Mouse (Mus musculus) CD8-positive naive resting alpha-beta T cell, adult 57 days (primary cell): ENCODE data around the gene Vmn2r124. TPM values are rescaled to one million over a fixed set of nuclear protein-coding genes. Genes with fewer than 3 reads are reported as not detected.

Source experiments
- total RNA-seq: library from RNA; stranded (reverse); gene quantifications from one replicate; pipeline ENCODE4 v1.2.4, GENCODE M21; 2023

Gene Vmn2r124
- not detected for total RNA-seq

GRCm38 (mm10) chr17:18049124-18049523, at the start of gene Vmn2r124:
Gene Vmn2r124, plus strand, starts transcription at chr17:18049424.

GRCm38 (mm10) chr17:18021433-18021832, 27.8 kb upstream of the Vmn2r124 start, which contains the start of gene Fpr-rs4:
Gene Fpr-rs4, plus strand, starts transcription at chr17:18021733.

GRCm38 (mm10) chr17:18084716-18085115, 35.5 kb downstream of the Vmn2r124 start, which contains the start of gene Vmn2r91:
Gene Vmn2r91, plus strand, starts transcription at chr17:18085016.

Other genes starting within 250 kb of the Vmn2r124 start
- 3.8 TPM for gene Spaca6, start 222.3 kb upstream of the Vmn2r124 start, total RNA-seq
- not detected for gene Has1, start 194.2 kb upstream of the Vmn2r124 start, total RNA-seq
- gene Fpr1, start 165.5 kb upstream of the Vmn2r124 start, total RNA-seq, result 1.0 TPM
- gene Fpr2, start 161.6 kb upstream of the Vmn2r124 start, total RNA-seq, result not detected
- not detected for gene Fpr3, start 161.6 kb upstream of the Vmn2r124 start, total RNA-seq
- gene Fpr-rs4, start 27.7 kb upstream of the Vmn2r124 start, total RNA-seq, result not detected
- gene Vmn2r91, start 35.6 kb downstream of the Vmn2r124 start, total RNA-seq, result not detected
- gene Vmn2r92, start 102.5 kb downstream of the Vmn2r124 start, total RNA-seq, result not detected
- not detected for gene Vmn2r94, start 228.3 kb downstream of the Vmn2r124 start, total RNA-seq
- not detected for gene Vmn2r93, start 248.7 kb downstream of the Vmn2r124 start, total RNA-seq